Mouse (Mus musculus): Measurements from ENCODE around the gene Pds5a. TPM values are rescaled to one million over a fixed set of nuclear protein-coding genes. Genes with fewer than 3 reads are reported as not detected.

Gene Pds5a
- polyA plus RNA-seq, 1 experiment = 327 TPM

DNA sequence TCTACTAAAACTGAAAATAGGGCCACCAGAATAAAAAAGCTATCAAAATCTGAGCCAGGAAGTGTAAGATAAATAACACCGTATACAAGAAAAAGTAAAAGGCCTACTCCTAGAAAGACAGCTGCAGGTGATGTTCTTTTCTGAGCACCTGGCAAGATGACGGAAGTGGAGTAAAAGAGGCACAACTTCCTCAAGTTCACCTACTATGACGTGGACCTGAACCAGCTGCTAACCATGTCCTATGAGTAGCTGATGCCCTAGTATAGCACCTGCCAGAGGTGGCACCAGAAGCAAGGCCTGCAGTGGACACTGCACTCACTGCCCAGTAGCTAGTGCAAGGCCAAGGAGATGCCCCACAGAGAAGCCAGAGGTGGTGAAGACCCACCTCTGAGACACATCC, 9.3 kb downstream of the Pds5a start:
- Histone ChIP-seq H3K4me1 (ENCODE audit: control insufficient read depth, insufficient read depth, low read length) (no peaks in the 10 kb centered on the region), H3K9me3 (replicated peaks; ENCODE audit: control insufficient read depth, insufficient read depth, low read length, poor library complexity, severe bottlenecking) (no peaks in the 10 kb centered on the region), H3K27ac (ENCODE audit: insufficient read depth, low read length) (no peak overlapping the region), H3K9ac (ENCODE audit: low read depth, poor library complexity, severe bottlenecking) (no peak overlapping the region), H3K4me3 (ENCODE audit: low read depth, low read length) (no peak overlapping the region), H3K36me3 (ENCODE audit: control insufficient read depth, insufficient read depth, low read length, poor library complexity, severe bottlenecking) (peaks cover 25% of the 10 kb centered on the region), H3K27me3 (ENCODE audit: control insufficient read depth, insufficient read depth, low read length, poor library complexity, severe bottlenecking) (no peaks in the 10 kb centered on the region)
- no peak for TF ChIP-seq POLR2A (IDR thresholded peaks at IDR 0.05; ENCODE audit: insufficient read depth, low read length)

DNA sequence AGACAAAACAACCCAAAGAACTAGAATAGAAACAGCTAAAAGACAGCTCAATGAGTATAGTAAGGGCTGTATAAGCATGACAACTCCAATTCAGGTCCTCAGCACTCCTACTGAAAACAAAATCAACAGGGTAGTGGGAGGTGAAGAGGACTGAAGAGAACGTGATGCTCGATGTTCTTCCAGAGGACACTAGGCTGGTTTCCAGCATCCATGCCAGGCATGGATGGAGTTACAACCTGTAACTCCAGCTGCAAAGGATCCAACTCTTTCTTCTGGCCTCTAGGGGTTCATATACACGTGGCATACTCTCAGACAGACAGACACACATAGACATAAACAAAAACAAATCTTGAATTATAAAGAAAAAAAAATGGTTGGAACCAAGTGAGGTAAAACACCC, 11.3 kb downstream of the Pds5a start:
- no peak overlapping the region for H3K9ac ChIP-seq (ENCODE audit: low read depth, poor library complexity, severe bottlenecking)
- TF ChIP-seq CTCF (IDR thresholded peaks at IDR 0.05; ENCODE audit: low read depth, low read length) (no peak), EP300 (IDR thresholded peaks at IDR 0.05; ENCODE audit: insufficient read depth, low read depth, low read length) (no peak), POLR2A (IDR thresholded peaks at IDR 0.05; ENCODE audit: insufficient read depth, low read length) (no peak)
- H3K9me3 ChIP-seq (replicated peaks; ENCODE audit: control insufficient read depth, insufficient read depth, low read length, poor library complexity, severe bottlenecking) = no peaks in the 10 kb centered on the region
- H3K27me3 ChIP-seq (ENCODE audit: control insufficient read depth, insufficient read depth, low read length, poor library complexity, severe bottlenecking) = no peaks in the 10 kb centered on the region
- peaks cover 22% of the 10 kb centered on the region for H3K36me3 ChIP-seq (ENCODE audit: control insufficient read depth, insufficient read depth, low read length, poor library complexity, severe bottlenecking)
- no peak overlapping the region for H3K4me3 ChIP-seq (ENCODE audit: low read depth, low read length)
- H3K27ac ChIP-seq (ENCODE audit: insufficient read depth, low read length) = no peak overlapping the region
- H3K4me1 ChIP-seq (ENCODE audit: control insufficient read depth, insufficient read depth, low read length) = no peaks in the 10 kb centered on the region

DNA sequence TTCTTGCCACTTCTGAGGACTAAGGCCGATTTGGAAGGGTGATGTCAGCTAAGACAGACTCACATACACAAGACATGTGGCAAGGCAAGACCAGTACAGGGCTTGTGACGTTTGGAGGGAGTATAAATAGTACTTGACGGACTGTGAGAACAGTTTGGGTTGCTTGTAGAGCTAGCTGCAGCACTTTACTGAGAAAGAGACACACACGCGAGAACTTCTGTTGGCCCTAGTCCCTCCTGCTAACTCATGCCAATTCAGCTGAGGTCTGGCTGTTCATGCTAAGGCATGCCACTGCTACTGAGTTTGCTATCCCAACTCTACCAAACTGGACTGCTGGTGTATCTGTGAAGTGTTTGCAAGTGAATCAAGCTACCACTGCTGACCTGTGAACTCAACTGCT, 19.2 kb downstream of the Pds5a start:
- H3K27ac ChIP-seq (ENCODE audit: insufficient read depth, low read length) = peak overlapping the region; percentile 73
- H3K9ac ChIP-seq (ENCODE audit: low read depth, poor library complexity, severe bottlenecking) = no peak overlapping the region
- H3K4me3 ChIP-seq (ENCODE audit: low read depth, low read length) = no peak overlapping the region
- peaks cover 2% of the 10 kb centered on the region for H3K4me1 ChIP-seq (ENCODE audit: control insufficient read depth, insufficient read depth, low read length)
- H3K27me3 ChIP-seq (ENCODE audit: control insufficient read depth, insufficient read depth, low read length, poor library complexity, severe bottlenecking) = no peaks in the 10 kb centered on the region
- TF ChIP-seq POLR2A (IDR thresholded peaks at IDR 0.05; ENCODE audit: insufficient read depth, low read length) (no peak), CTCF (IDR thresholded peaks at IDR 0.05; ENCODE audit: low read depth, low read length) (no peak), EP300 (IDR thresholded peaks at IDR 0.05; ENCODE audit: insufficient read depth, low read depth, low read length) (no peak)
- peaks cover 12% of the 10 kb centered on the region for H3K36me3 ChIP-seq (ENCODE audit: control insufficient read depth, insufficient read depth, low read length, poor library complexity, severe bottlenecking)
- H3K9me3 ChIP-seq (replicated peaks; ENCODE audit: control insufficient read depth, insufficient read depth, low read length, poor library complexity, severe bottlenecking) = no peaks in the 10 kb centered on the region

DNA sequence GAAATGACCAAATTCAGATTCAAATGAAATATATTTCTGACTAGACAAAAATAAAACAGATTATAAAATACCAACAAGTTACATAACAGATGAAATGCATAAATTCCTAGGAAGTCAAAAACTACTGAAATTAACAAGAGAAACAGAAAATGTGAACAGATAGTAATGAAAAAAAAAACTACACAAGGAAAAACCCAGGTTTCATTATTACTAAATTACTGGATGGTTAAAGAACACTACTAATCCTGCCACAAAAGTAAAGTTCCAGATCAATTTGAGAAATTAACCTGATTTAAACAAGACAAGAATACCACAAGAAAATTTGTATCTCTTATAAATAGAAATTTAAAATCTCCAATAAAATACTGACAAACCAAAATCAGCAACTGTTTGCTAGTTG, 25.9 kb downstream of the Pds5a start:
- no peak overlapping the region for H3K9ac ChIP-seq (ENCODE audit: low read depth, poor library complexity, severe bottlenecking)
- no peaks in the 10 kb centered on the region for H3K27me3 ChIP-seq (ENCODE audit: control insufficient read depth, insufficient read depth, low read length, poor library complexity, severe bottlenecking)
- peaks cover 5% of the 10 kb centered on the region; the same call in 1 of the 2 replicates for H3K36me3 ChIP-seq (ENCODE audit: control insufficient read depth, insufficient read depth, low read length, poor library complexity, severe bottlenecking)
- TF ChIP-seq CTCF (IDR thresholded peaks at IDR 0.05; ENCODE audit: low read depth, low read length) (no peak), EP300 (IDR thresholded peaks at IDR 0.05; ENCODE audit: insufficient read depth, low read depth, low read length) (no peak)
- no peaks in the 10 kb centered on the region for H3K4me1 ChIP-seq (ENCODE audit: control insufficient read depth, insufficient read depth, low read length)
- H3K9me3 ChIP-seq (replicated peaks; ENCODE audit: control insufficient read depth, insufficient read depth, low read length, poor library complexity, severe bottlenecking) = no peaks in the 10 kb centered on the region
- no peak overlapping the region for H3K4me3 ChIP-seq (ENCODE audit: low read depth, low read length)
- no peak overlapping the region for H3K27ac ChIP-seq (ENCODE audit: insufficient read depth, low read length)

DNA sequence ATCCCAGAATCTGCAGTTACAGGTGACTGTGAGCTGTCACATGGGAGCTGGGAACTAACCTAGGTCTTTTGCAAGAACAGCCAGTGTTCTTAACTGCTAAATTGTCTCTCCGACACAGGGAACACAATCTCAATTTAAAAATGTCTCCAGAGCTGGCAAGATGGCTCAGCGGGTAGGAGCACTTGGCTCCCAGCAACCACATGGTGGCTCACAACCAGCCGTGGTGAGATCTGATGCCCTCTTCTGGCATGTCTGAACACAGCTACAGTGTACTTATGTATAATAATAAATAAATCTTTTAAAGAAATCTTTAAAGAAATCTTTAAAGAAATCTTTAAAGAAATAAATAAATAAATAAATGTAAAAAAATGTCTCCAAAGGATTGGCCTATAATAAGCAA, 30.4 kb downstream of the Pds5a start:
- Histone ChIP-seq H3K27me3 (ENCODE audit: control insufficient read depth, insufficient read depth, low read length, poor library complexity, severe bottlenecking) (no peaks in the 10 kb centered on the region), H3K9ac (ENCODE audit: low read depth, poor library complexity, severe bottlenecking) (no peak overlapping the region), H3K4me3 (ENCODE audit: low read depth, low read length) (no peak overlapping the region), H3K36me3 (ENCODE audit: control insufficient read depth, insufficient read depth, low read length, poor library complexity, severe bottlenecking) (peaks cover 16% of the 10 kb centered on the region; the same call in 1 of the 2 replicates), H3K27ac (ENCODE audit: insufficient read depth, low read length) (no peak overlapping the region), H3K4me1 (ENCODE audit: control insufficient read depth, insufficient read depth, low read length) (no peaks in the 10 kb centered on the region), H3K9me3 (replicated peaks; ENCODE audit: control insufficient read depth, insufficient read depth, low read length, poor library complexity, severe bottlenecking) (no peaks in the 10 kb centered on the region)
- TF ChIP-seq CTCF (IDR thresholded peaks at IDR 0.05; ENCODE audit: low read depth, low read length) (peak; percentile 33), EP300 (IDR thresholded peaks at IDR 0.05; ENCODE audit: insufficient read depth, low read depth, low read length) (no peak)

DNA sequence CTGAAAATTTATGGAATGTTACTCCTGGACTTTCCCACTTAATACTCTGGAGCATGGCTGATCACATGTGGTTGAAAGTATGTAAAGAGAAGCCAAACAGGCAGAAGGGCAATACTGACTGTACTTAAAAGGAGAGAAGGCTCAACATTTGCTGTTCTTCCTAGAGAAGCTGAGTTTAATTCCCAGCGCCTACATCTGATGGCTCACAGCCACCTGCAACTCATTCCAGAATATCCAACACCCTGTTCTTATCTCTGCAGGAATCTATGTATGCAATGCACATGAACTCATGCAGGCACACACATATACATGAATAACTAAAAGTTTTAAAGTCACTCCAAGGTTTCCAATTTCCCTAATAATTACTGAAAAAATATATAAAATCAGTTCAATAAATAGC, 32.7 kb downstream of the Pds5a start:
- H3K27me3 ChIP-seq (ENCODE audit: control insufficient read depth, insufficient read depth, low read length, poor library complexity, severe bottlenecking) = no peaks in the 10 kb centered on the region
- no peaks in the 10 kb centered on the region for H3K9me3 ChIP-seq (replicated peaks; ENCODE audit: control insufficient read depth, insufficient read depth, low read length, poor library complexity, severe bottlenecking)
- H3K4me3 ChIP-seq (ENCODE audit: low read depth, low read length) = no peak overlapping the region
- H3K4me1 ChIP-seq (ENCODE audit: control insufficient read depth, insufficient read depth, low read length) = no peaks in the 10 kb centered on the region
- TF ChIP-seq CTCF (IDR thresholded peaks at IDR 0.05; ENCODE audit: low read depth, low read length) (no peak), POLR2A (IDR thresholded peaks at IDR 0.05; ENCODE audit: insufficient read depth, low read length) (no peak), EP300 (IDR thresholded peaks at IDR 0.05; ENCODE audit: insufficient read depth, low read depth, low read length) (no peak)
- no peak overlapping the region for H3K9ac ChIP-seq (ENCODE audit: low read depth, poor library complexity, severe bottlenecking)
- H3K36me3 ChIP-seq (ENCODE audit: control insufficient read depth, insufficient read depth, low read length, poor library complexity, severe bottlenecking) = peaks cover 24% of the 10 kb centered on the region
- no peak overlapping the region for H3K27ac ChIP-seq (ENCODE audit: insufficient read depth, low read length)
